Mouse (Mus musculus) lung, embryonic 14.5 days (tissue): ENCODE results near the gene Dlk2. TPM values are rescaled to one million over a fixed set of nuclear protein-coding genes. Genes with fewer than 3 reads are reported as not detected.
A peak's percentile ranks its signal among the peaks of the same experiment; 100 is the strongest.

Experiments used
- ATAC-seq: fragments of 200-750 bp; cut with Nextera tagmentation; 2 replicates; pipeline ENCODE4 v1.8.0; 2017; ENCODE audit warnings: mild to moderate bottlenecking, moderate TSS enrichment, moderate library complexity; ENCODE audit not compliant: insufficient read depth
- DNase-seq: peaks from one replicate; pipeline ENCODE4 v3.0.0-alpha.2; 2015
- H3K27ac ChIP-seq: fragments of 300-500 bp; sonication (generic); 2 replicates; pipeline ENCODE4 v1.5.1; 2014; ENCODE audit warnings: low read depth, mild to moderate bottlenecking, moderate library complexity
- H3K27me3 ChIP-seq: fragments of 300-500 bp; sonication (generic); 2 replicates; pipeline ENCODE4 v1.6.1; 2014; ENCODE audit warnings: low read length, control low read depth; ENCODE audit not compliant: insufficient read depth
- H3K36me3 ChIP-seq: fragments of 300-500 bp; sonication (generic); 2 replicates; pipeline ENCODE4 v1.6.1; 2014; ENCODE audit warnings: control low read depth; ENCODE audit not compliant: insufficient read depth
- H3K4me1 ChIP-seq: fragments of 300-500 bp; sonication (generic); 2 replicates; pipeline ENCODE4 v1.6.1; 2014; ENCODE audit warnings: antibody characterized with exemption, control low read depth; ENCODE audit not compliant: insufficient read depth
- H3K4me2 ChIP-seq: fragments of 300-500 bp; sonication (generic); 2 replicates; pipeline ENCODE4 v1.6.1; 2014; ENCODE audit warnings: mild to moderate bottlenecking
- H3K4me3 ChIP-seq: fragments of 300-500 bp; sonication (generic); 2 replicates; pipeline ENCODE4 v1.5.1; 2014; ENCODE audit warnings: low read depth, low read length
- H3K9ac ChIP-seq: fragments of 300-500 bp; sonication (generic); 2 replicates; pipeline ENCODE4 v1.6.1; 2014
- H3K9me3 ChIP-seq: fragments of 300-500 bp; sonication (generic); 2 replicates; pipeline ENCODE4 v1.6.1; 2016; ENCODE audit warnings: low read depth, low read length, control low read depth
- CTCF ChIP-seq: IDR thresholded peaks from 2 replicates; pipeline ENCODE4 v1.5.1; 2016; ENCODE audit warnings: antibody characterized with exemption, low read depth
- WGBS: fragments of 180-500 bp; shearing (Covaris S2); extraction: QIAGEN DNeasy Blood & Tissue Kit; methylation state at CpG from one replicate; pipeline ENCODE4 v1.1.7; 2014; 5-methylcytosine and 5-hydroxymethylcytosine counted together
- polyA plus RNA-seq: library from polyadenylated mRNA; unstranded; fragments of >200 nt; fragmentation: Nextera tagmentation; extraction: Ambion mirVana; gene quantifications from 2 replicates; pipeline ENCODE4 v1.2.1, GENCODE M21; 2014

Gene Dlk2
- polyA plus RNA-seq, 1 experiment from 2014 or later: 0.38 TPM

- DNase-seq (no peak), ATAC-seq (no peak)
- Histone ChIP-seq H3K4me1 (no peaks in the 10 kb centered on the region), H3K36me3 (peaks cover 4% of the 10 kb centered on the region; the same call in 1 of the 2 replicates), H3K9ac (no peak overlapping the region), H3K27me3 (no peaks in the 10 kb centered on the region), H3K27ac (no peak overlapping the region), H3K4me2 (no peak overlapping the region), H3K4me3 (no peak overlapping the region), H3K9me3 (no peaks in the 10 kb centered on the region)
- WGBS: 80% methylated on average over 14 of the region's 14 CpGs
- TF ChIP-seq CTCF: no peak
These were observed 25.0 kb downstream of the Dlk2 start for GRCm38 (mm10) chr17:46322046-46322823.

- H3K4me2 ChIP-seq: peak overlapping the region; percentile 85
- no peaks in the 10 kb centered on the region for H3K4me1 ChIP-seq
- H3K36me3 ChIP-seq: no peaks in the 10 kb centered on the region
- no peaks in the 10 kb centered on the region for H3K27me3 ChIP-seq
- ATAC-seq (no peak), DNase-seq (peak; percentile 44)
- TF ChIP-seq CTCF: no peak
- WGBS: 2% methylated on average over 27 of the region's 27 CpGs
- peak overlapping the region; percentile 71 for H3K9ac ChIP-seq
- no peaks in the 10 kb centered on the region for H3K9me3 ChIP-seq
- peak overlapping the region; percentile 69 for H3K4me3 ChIP-seq
- peak overlapping the region; percentile 93 for H3K27ac ChIP-seq
These were observed 30.2 kb downstream of the Dlk2 start for GRCm38 (mm10) chr17:46327413-46327905.

- Histone ChIP-seq H3K27me3 (no peaks in the 10 kb centered on the region), H3K9ac (peak within 1 kb of the TSS; percentile 71), H3K4me1 (no peaks in the 10 kb centered on the region), H3K36me3 (no peaks in the 10 kb centered on the region), H3K27ac (peak within 1 kb of the TSS; percentile 93), H3K9me3 (no peaks in the 10 kb centered on the region), H3K4me2 (peak within 1 kb of the TSS; percentile 85), H3K4me3 (peak within 1 kb of the TSS; percentile 69)
- peak; percentile 99 for DNase-seq
- WGBS: under 1% methylated on average over 40 of the region's 40 CpGs
- peak; percentile 99 for ATAC-seq
- TF ChIP-seq CTCF: peak; percentile 54
These were observed 30.8 kb downstream of the Dlk2 start, which contains the start of gene Abcc10 for GRCm38 (mm10) chr17:46327906-46328534. Gene Abcc10 (minus strand): TSS chr17:46328352.

GRCm38 (mm10) chr17:46328723-46329122 lies 31.5 kb downstream of the Dlk2 start:
- WGBS: 62% methylated on average over 6 of the region's 6 CpGs
- Histone ChIP-seq H3K4me1 (no peaks in the 10 kb centered on the region), H3K9ac (peak overlapping the region; percentile 71; the same call in 1 of the 2 replicates), H3K36me3 (no peaks in the 10 kb centered on the region), H3K27ac (peak overlapping the region; percentile 93; the same call in 1 of the 2 replicates), H3K9me3 (no peaks in the 10 kb centered on the region), H3K4me2 (peak overlapping the region; percentile 85), H3K4me3 (peak overlapping the region; percentile 69), H3K27me3 (no peaks in the 10 kb centered on the region)
- DNase-seq (peak; percentile 13), ATAC-seq (no peak)
- no peak for TF ChIP-seq CTCF

- ATAC-seq (no peak), DNase-seq (peak; percentile 63)
- no peak overlapping the region for H3K27ac ChIP-seq
- H3K9me3 ChIP-seq: no peaks in the 10 kb centered on the region
- H3K4me1 ChIP-seq: no peaks in the 10 kb centered on the region
- H3K4me2 ChIP-seq: no peak overlapping the region
- WGBS: 18% methylated on average over 5 of the region's 5 CpGs
- TF ChIP-seq CTCF: peak; percentile 56
- H3K4me3 ChIP-seq: no peak overlapping the region
- no peak overlapping the region for H3K9ac ChIP-seq
- no peaks in the 10 kb centered on the region for H3K27me3 ChIP-seq
- no peaks in the 10 kb centered on the region for H3K36me3 ChIP-seq
These were observed 39.3 kb downstream of the Dlk2 start for GRCm38 (mm10) chr17:46336475-46336874.

GRCm38 (mm10) chr17:46341208-46341607 lies 44.0 kb downstream of the Dlk2 start:
- no peak overlapping the region for H3K4me2 ChIP-seq
- no peak for ATAC-seq
- H3K4me1 ChIP-seq: no peaks in the 10 kb centered on the region
- TF ChIP-seq CTCF: no peak
- H3K27me3 ChIP-seq: no peaks in the 10 kb centered on the region
- H3K9ac ChIP-seq: no peak overlapping the region
- no peaks in the 10 kb centered on the region for H3K36me3 ChIP-seq
- 65% methylated on average over 7 of the region's 7 CpGs for WGBS
- no peak for DNase-seq
- H3K9me3 ChIP-seq: peaks cover 3% of the 10 kb centered on the region; the same call in 1 of the 2 replicates
- H3K27ac ChIP-seq: no peak overlapping the region
- H3K4me3 ChIP-seq: no peak overlapping the region
